Mouse (Mus musculus) G1E (cell line): ENCODE data around the gene Smco2. TPM values are rescaled to one million over a fixed set of nuclear protein-coding genes. Genes with fewer than 3 reads are reported as not detected.

Experiments used
- ATAC-seq: 2 replicates; pipeline ENCODE4 v1.8.0; 2016; ENCODE audit warnings: mild to moderate bottlenecking; ENCODE audit not compliant: insufficient number of reproducible peaks, poor library complexity, low FRiP score, severe bottlenecking; ENCODE audit errors: extremely low read depth
- DNase-seq: peaks from one replicate; pipeline ENCODE4 v3.0.0; 2012; ENCODE audit warnings: low spot score
- H3K27me3 ChIP-seq: 2 replicates; pipeline ENCODE4 v1.6.1; 2012; ENCODE audit warnings: mild to moderate bottlenecking, low read length, inconsistent platforms; ENCODE audit not compliant: insufficient read depth
- H3K36me3 ChIP-seq: replicated peaks from 2 replicates; pipeline ENCODE3; 2012; ENCODE audit warnings: mild to moderate bottlenecking, inconsistent platforms
- H3K4me1 ChIP-seq: 2 replicates; pipeline ENCODE4 v1.6.1; 2012; ENCODE audit warnings: low read depth, low read length, inconsistent platforms, mixed read lengths; ENCODE audit not compliant: insufficient read depth
- H3K4me3 ChIP-seq: 2 replicates; pipeline ENCODE4 v1.5.1; 2012; ENCODE audit warnings: low read depth, mild to moderate bottlenecking, inconsistent platforms, low read length, moderate library complexity, mixed read lengths
- H3K9me3 ChIP-seq: replicated peaks from 2 replicates; pipeline ENCODE4 v1.6.1; 2012; ENCODE audit warnings: inconsistent platforms
- CTCF ChIP-seq: IDR thresholded peaks from 2 replicates; pipeline ENCODE4 v1.5.1; 2012; ENCODE audit warnings: low read depth, low read length, inconsistent platforms, mixed read lengths
- GATA1 ChIP-seq: IDR thresholded peaks from 2 replicates; pipeline ENCODE4 v1.6.1; 2012; ENCODE audit warnings: borderline replicate concordance, low read length, inconsistent platforms, mixed read lengths
- GATA2 ChIP-seq: IDR thresholded peaks from 2 replicates; pipeline ENCODE4 v1.6.1; 2012; ENCODE audit warnings: low read depth, low read length, inconsistent platforms, borderline replicate concordance
- POLR2AphosphoS5 ChIP-seq: IDR thresholded peaks from 2 replicates; pipeline ENCODE4 v1.6.1; 2012; ENCODE audit warnings: low read depth, low read length, inconsistent platforms; ENCODE audit not compliant: insufficient replicate concordance
- TAL1 ChIP-seq: conservative IDR thresholded peaks from 2 replicates; pipeline ENCODE4 v1.6.1; 2012; ENCODE audit warnings: low read depth, low read length, inconsistent platforms, mixed read lengths
- polyA plus RNA-seq: library from polyadenylated mRNA; stranded (reverse); fragments of >175 nt; gene quantifications from 2 replicates; pipeline ENCODE4 v1.2.3, GENCODE M21; 2012
- total RNA-seq, 2 experiments: library from RNA; stranded (forward) in 1 of 2; stranded (reverse) in 1 of 2; fragments of 200-1000 nt in 1 of 2; fragments of >200 nt in 1 of 2; fragmentation: Nextera tagmentation in 1 of 2; gene quantifications; 2 replicates each; pipeline ENCODE4 v1.2.3; 2014 to 2017

Smco2 gene
- total and polyA plus RNA-seq, 3 experiments = 0.60 TPM; not detected in 2

DNA sequence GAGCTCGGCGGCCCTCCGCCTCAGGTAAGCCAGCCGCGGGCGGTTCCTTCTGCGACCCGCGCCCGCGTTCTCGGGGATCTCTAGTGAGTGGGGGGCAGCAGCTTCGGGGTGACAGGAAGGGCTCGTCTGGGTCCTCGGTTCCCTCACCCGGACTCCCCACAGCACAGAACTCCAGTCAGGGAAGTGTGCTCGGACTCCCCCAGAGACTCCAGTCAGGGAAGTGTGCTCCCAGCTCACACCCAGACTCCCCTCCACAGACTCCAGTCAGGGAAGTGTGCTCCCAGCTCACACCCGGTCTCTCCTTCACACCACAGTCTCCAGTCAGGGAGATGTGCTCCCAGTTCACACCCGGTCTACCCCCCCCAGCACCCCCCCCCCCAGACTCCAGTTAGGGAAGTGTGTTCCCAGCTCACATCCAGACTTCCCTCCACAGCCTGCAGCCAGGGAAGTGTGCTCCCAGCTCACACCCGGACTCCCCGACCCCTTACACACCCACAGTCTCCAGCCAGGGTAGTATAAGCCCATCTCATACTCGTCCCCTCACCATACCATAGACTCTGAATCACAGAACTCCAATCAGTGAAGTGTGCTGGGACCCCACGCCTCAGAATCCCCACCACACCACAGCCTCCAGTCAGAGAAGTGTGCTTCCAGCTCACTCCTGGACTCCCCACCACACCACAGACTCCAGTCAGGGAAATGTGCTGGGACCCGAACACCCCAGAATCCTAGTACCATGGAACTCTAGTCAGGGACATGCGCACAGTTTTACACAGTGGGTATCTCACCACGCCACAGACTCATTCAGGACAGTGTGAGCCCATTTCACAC is 39.0 kb downstream of the Smco2 start:
- Histone ChIP-seq H3K27me3 (peaks cover 9% of the 10 kb centered on the region), H3K4me1 (peaks cover 14% of the 10 kb centered on the region), H3K9me3 (no peaks in the 10 kb centered on the region), H3K36me3 (no peaks in the 10 kb centered on the region), H3K4me3 (peak overlapping the region; percentile 78)
- TF ChIP-seq POLR2AphosphoS5 (no peak), TAL1 (no peak), GATA2 (no peak), CTCF (no peak), GATA1 (no peak)
- ATAC-seq (no peak), DNase-seq (no peak)

DNA sequence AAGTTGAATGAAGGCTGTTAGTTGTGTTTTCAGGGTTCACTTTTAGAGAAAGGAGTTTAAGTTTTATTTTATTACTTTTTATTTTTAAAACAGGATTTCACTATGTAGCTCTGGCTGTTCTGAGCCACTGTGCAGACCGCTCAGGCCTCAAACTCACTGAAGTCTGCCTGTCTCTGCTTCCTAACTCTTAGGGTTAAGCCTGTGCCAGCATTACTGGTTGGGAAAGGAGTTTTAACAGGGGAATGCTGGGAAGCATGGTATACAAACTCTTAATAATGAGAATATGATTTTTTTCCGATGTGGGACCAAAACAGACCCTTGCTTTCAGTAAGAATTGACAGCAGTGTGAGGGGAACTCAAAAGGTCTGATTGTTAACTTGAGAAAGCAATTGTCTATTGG is 40.3 kb downstream of the Smco2 start:
- DNase-seq = no peak
- peaks cover 9% of the 10 kb centered on the region for H3K27me3 ChIP-seq
- H3K4me1 ChIP-seq = peaks cover 9% of the 10 kb centered on the region
- TF ChIP-seq POLR2AphosphoS5 = no peak
- TF ChIP-seq CTCF = no peak
- no peak for TF ChIP-seq TAL1
- no peak for TF ChIP-seq GATA2
- H3K36me3 ChIP-seq = no peaks in the 10 kb centered on the region
- H3K9me3 ChIP-seq = no peaks in the 10 kb centered on the region
- ATAC-seq = no peak
- H3K4me3 ChIP-seq = no peak overlapping the region

DNA sequence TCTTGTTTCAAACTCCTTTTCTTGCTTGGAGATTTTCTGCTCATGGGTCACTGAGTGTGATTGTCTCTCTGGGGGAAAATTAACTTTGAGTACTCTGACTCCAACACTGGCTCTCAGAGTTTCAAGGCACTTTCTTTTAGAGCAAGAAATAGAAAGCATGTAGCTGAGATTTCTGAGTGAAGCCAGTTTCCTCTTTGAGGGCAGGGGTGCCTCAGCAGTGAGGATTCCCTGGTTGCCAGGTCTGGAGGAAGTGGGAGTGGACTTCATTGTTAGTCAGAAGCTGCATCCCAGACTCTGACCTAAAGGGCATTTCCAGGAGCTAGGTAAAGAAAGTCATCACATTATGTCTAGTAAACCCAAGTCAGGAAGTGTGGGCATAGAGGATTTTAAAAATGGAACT is 40.7 kb downstream of the Smco2 start:
- no peak for DNase-seq
- H3K4me3 ChIP-seq = no peak overlapping the region
- H3K36me3 ChIP-seq = no peaks in the 10 kb centered on the region

DNA sequence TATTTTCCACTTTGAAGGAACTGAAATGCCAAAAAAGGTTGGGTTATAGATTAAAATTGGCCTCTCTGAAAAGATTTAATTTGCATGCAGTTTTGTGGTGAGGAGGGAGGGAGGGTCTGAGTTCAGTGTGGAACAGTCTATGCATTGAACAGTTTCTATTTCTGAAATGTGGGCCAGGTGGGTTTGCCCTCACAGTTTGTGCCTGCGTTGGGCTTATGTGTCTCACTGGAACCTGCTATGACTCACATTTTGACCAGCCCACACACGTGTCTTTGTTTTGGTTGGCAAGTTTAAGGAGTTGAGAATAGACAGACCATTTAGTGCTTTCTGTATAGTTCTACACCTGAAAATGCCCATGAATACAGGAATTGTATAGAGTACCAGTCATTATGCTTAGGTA is 44.0 kb downstream of the Smco2 start:
- no peak for TF ChIP-seq CTCF
- TF ChIP-seq POLR2AphosphoS5 = no peak
- no peak for TF ChIP-seq GATA2
- TF ChIP-seq GATA1 = no peak
- no peak for TF ChIP-seq TAL1
- Histone ChIP-seq H3K4me1 (peaks cover 2% of the 10 kb centered on the region), H3K27me3 (peaks cover 5% of the 10 kb centered on the region), H3K4me3 (no peak overlapping the region), H3K9me3 (no peaks in the 10 kb centered on the region), H3K36me3 (no peaks in the 10 kb centered on the region)
- DNase-seq (no peak), ATAC-seq (no peak)

More for the DNA sequence above, 40.7 kb downstream of the Smco2 start:
- H3K27me3 ChIP-seq = peaks cover 9% of the 10 kb centered on the region
- no peaks in the 10 kb centered on the region for H3K9me3 ChIP-seq
- TF ChIP-seq GATA2 (no peak), GATA1 (no peak), CTCF (no peak), TAL1 (no peak), POLR2AphosphoS5 (no peak)
- ATAC-seq = no peak
- peaks cover 9% of the 10 kb centered on the region for H3K4me1 ChIP-seq

DNA sequence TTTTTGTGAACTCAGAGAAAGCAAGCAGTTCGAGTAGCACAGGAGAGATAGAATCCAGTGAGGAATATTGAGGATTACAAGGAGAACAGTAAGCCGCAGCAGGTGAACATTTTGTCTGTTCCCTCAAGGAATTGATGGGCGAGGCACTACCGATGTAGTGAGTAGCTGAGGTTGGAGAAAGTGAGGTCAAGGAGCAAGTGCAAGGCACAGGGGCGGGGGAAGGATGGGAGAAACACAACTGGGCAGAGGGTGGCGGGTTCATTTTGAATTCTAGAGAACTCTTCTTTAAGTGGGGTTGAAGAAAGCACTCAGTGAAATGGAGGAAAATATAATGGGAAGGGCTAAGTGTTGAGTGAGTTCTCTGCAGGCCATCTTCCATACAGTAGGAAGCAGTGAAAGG is 48.8 kb downstream of the Smco2 start:
- Histone ChIP-seq H3K36me3 (no peaks in the 10 kb centered on the region), H3K4me1 (no peaks in the 10 kb centered on the region), H3K4me3 (no peak overlapping the region), H3K9me3 (no peaks in the 10 kb centered on the region), H3K27me3 (no peaks in the 10 kb centered on the region)
- TF ChIP-seq GATA2 (no peak), CTCF (no peak), GATA1 (no peak), TAL1 (no peak), POLR2AphosphoS5 (no peak)
- DNase-seq = no peak
- ATAC-seq = no peak

DNA sequence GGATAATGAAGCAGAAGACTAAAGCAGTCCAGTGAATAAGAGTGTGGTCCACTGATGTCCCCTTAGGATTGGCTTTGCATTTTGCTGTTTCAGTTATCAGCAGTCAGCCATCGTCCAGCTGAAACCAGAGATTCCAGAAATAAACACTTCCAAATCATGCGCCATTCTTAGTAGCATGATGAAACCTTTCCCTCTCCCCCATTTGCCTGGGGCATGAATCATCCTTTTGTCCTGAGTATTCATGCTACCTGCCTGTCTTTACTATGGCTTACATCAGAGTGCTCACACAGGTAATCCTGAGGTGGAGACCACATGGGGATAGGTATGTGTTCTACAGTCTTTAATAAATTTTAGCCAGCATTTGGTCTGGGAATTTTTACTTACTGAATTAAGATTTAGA is 49.7 kb downstream of the Smco2 start:
- H3K4me1 ChIP-seq = no peaks in the 10 kb centered on the region
- no peaks in the 10 kb centered on the region for H3K27me3 ChIP-seq
- H3K36me3 ChIP-seq = no peaks in the 10 kb centered on the region
- ATAC-seq (no peak), DNase-seq (no peak)
- no peak overlapping the region for H3K4me3 ChIP-seq
- no peak for TF ChIP-seq CTCF
- no peak for TF ChIP-seq POLR2AphosphoS5
- TF ChIP-seq GATA2 = no peak
- TF ChIP-seq TAL1 = no peak
- TF ChIP-seq GATA1 = no peak
- H3K9me3 ChIP-seq = no peaks in the 10 kb centered on the region

DNA sequence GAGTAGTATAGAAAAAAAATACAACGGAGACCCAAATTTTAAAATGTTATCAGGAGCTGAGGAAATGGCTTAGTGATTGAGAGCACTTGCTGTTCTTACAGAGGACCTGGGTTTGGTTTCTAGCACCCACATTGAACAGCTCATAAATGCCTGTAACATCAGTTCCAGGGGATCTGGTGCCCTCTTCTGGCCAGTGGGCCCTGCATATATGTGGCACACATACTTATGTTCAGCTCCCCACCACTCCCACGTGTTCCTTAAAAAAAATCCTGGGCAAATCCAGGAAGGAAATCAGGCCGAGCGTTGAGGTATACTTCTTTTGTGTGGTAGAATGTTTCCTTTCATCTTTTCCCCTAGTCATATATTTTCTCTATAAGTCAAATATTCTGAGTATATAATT is 52.0 kb downstream of the Smco2 start:
- no peaks in the 10 kb centered on the region for H3K4me1 ChIP-seq
- no peak overlapping the region for H3K4me3 ChIP-seq
- DNase-seq (no peak), ATAC-seq (no peak)
- no peaks in the 10 kb centered on the region for H3K27me3 ChIP-seq
- H3K9me3 ChIP-seq = no peaks in the 10 kb centered on the region
- TF ChIP-seq CTCF (no peak), GATA2 (no peak), GATA1 (no peak), TAL1 (no peak), POLR2AphosphoS5 (no peak)
- no peaks in the 10 kb centered on the region for H3K36me3 ChIP-seq
